Mouse (Mus musculus) bone marrow macrophage, adult 2 months (primary cell): Measurements from ENCODE around the gene Kdm5a.

Experiments
- CTCF ChIP-seq: IDR thresholded peaks from 2 replicates; pipeline ENCODE4 v1.5.1; 2012; ENCODE audit warnings: low read depth, mild to moderate bottlenecking, low read length, moderate library complexity
- POLR2A ChIP-seq: IDR thresholded peaks from 2 replicates; pipeline ENCODE4 v1.6.1; 2012; ENCODE audit warnings: mild to moderate bottlenecking, low read depth, low read length, borderline replicate concordance

DNA sequence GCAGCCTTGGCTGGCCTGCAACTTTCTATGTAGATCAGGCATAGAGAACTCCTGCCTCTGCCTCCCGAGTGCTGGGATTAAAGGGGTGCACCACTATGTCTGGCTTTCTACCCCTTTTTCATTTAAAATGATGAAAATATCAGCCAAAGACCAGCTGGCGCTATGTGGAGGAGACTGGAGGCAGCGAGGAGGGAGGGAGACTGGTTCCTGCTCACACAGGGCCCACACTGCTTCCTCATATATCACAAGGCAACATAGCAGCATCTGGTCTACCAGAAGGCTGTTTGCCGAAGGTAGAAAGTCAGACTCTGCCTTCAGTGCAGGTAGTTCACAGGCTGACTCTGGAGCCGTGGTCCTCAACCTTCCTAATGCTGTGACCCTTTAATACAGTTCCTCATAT, 116.4 kb downstream of the Kdm5a start:
- TF ChIP-seq CTCF, result no peak
- TF ChIP-seq POLR2A, result no peak
